Mouse (Mus musculus): Measurements from ENCODE around the gene D5Ertd579e.
A peak's percentile ranks its signal among the peaks of the same experiment; 100 is the strongest.

D5Ertd579e gene

DNA sequence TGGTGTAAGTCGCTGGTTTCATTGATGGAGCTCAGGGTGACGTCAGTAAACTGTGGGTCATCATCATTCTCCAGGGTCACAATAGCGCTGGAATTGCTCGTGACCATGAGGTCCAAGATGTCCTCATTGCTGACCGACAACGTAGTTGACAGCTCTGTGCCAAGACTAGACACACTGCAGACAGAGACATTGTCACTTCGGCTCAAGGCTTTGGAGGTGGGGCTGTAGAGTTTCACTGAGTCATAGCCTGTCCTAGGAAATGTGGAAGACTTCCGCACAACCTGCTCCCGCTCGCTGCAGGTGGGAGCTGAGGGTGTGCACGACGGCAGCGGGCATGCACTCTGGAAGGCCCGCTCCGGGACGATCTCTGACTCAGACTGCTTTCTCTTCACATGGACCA lies 124.5 kb downstream of the D5Ertd579e start:
- no peak for ATAC-seq (ENCODE audit: low TSS enrichment)

DNA sequence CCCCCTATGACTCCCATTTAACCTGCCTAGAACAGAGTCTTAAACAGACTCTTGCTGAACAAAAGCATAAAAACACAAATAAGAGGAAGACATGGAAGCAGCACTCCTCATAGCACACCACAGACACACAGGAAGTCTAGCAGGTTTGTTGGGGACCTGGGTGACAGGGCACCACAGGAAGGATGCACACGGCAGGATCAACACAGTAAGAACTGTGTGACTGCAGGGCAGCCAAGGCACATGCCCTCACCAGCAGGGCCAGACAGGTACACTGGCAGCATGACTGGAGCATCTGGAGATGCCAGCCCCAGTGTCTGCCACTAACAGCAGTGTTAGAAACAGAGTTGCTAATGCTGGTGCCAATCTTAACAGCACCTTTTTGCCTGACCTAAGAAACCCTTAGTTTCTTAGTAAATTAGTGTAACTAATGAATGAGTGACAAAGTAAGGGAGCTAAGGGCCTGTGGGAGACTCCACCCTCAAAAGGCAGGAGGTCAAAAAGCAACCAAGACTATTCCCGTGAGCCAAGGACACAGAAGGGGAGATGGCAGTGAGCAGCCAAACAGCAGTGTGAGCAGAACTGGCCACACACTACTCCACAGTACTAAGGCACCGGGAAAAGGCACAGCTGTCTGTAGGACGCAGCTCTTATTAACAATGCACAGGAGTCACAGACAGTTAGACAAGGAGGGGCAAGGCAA lies 125.1 kb downstream of the D5Ertd579e start:
- no peak for ATAC-seq (ENCODE audit: low TSS enrichment)

- no peak for ATAC-seq (ENCODE audit: low TSS enrichment)
Measured at GRCm38 (mm10) chr5:36570098-36570497, 125.7 kb downstream of the D5Ertd579e start.

DNA sequence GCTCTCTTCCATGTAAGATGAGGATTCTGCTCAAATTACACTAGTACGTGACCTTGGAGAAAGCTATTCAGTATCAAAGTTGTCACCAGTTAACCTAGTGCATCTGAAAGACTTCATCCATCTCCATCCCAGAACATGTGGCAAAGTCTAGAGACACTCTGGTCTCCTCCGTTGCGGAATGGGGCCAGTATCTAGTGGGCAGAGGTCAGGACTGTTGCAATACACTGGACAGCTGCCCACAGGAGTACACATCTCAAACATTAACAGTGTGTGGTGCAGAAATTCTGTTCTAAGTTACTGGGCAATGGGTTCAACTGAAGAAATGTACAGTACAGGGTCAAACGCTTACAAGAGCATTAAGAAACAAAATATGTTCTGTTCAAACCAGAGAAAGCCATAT lies 127.7 kb downstream of the D5Ertd579e start:
- no peak for ATAC-seq (ENCODE audit: low TSS enrichment)

GRCm38 (mm10) chr5:36567627-36568026 lies 128.2 kb downstream of the D5Ertd579e start:
- ATAC-seq (ENCODE audit: low TSS enrichment), result no peak

- no peak for ATAC-seq (ENCODE audit: low TSS enrichment)
Measured at GRCm38 (mm10) chr5:36564530-36564929, 131.3 kb downstream of the D5Ertd579e start.

GRCm38 (mm10) chr5:36563741-36564140 lies 132.1 kb downstream of the D5Ertd579e start:
- no peak for ATAC-seq (ENCODE audit: low TSS enrichment)

- ATAC-seq (ENCODE audit: low TSS enrichment), result no peak
Measured at GRCm38 (mm10) chr5:36562791-36563445, 132.9 kb downstream of the D5Ertd579e start.

DNA sequence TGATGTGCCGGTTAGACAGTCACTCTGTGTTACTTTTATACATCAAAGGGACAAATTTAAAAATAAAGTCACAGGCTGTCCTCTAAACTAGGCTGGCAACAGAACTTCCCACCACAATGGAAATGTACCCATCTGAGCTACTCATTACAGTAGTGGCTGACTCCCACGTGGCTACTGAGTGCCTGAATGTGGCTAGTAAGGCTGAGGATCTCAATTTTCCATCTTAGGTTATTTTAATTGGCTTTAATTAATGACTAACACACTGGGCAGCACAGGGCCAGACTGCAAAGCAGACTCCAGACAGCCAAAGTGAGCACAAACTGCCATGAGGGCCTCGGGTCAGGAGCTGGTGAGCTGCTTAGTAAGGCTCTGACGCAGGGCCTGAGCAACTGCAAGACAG lies 134.3 kb downstream of the D5Ertd579e start:
- ATAC-seq (ENCODE audit: low TSS enrichment), result peak; percentile 71

GRCm38 (mm10) chr5:36560490-36560889 lies 135.3 kb downstream of the D5Ertd579e start:
- ATAC-seq (ENCODE audit: low TSS enrichment), result no peak

DNA sequence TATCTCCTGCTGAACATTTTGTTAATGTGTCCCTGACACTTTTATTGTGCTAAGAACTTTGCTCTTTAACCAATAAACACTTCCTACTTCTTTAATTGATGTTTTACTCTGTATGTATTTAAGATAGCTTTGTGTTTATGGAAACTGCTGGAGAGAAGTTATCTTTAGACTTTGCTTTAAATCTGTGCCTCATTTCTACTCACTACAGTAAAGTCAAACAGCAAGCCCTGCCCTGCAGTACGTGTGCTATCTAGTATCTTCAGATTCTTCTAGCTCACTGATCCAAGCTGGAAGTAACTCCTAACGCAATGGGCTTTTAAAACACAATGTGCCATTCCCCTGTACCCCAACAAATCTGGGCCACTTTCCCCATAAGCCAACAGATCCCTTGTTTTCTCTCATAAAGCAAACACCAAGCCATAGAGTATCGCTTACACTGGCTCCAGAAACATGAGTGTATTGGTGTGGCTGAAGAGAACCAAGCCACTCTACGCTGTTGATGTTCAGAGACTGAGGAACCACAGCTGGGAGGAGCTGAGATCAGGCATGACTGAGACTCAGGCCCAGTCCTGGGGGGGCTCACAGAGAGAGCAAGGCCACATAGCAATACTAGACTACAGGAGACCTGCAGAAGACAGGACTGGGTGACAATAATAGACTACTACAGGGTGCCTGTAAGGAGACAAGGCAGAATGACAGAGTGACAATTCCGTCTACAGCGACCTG lies 136.2 kb downstream of the D5Ertd579e start:
- ATAC-seq (ENCODE audit: low TSS enrichment), result no peak

GRCm38 (mm10) chr5:36559106-36559505 lies 136.7 kb downstream of the D5Ertd579e start:
- ATAC-seq (ENCODE audit: low TSS enrichment), result no peak

- no peak for ATAC-seq (ENCODE audit: low TSS enrichment)
Measured at GRCm38 (mm10) chr5:36558526-36558925, 137.3 kb downstream of the D5Ertd579e start.

GRCm38 (mm10) chr5:36557584-36558308 lies 138.1 kb downstream of the D5Ertd579e start:
- ATAC-seq (ENCODE audit: low TSS enrichment), result no peak

- ATAC-seq (ENCODE audit: low TSS enrichment), result no peak
Measured at GRCm38 (mm10) chr5:36556906-36557305, 138.9 kb downstream of the D5Ertd579e start.

GRCm38 (mm10) chr5:36556289-36556688 lies 139.5 kb downstream of the D5Ertd579e start:
- no peak for ATAC-seq (ENCODE audit: low TSS enrichment)

DNA sequence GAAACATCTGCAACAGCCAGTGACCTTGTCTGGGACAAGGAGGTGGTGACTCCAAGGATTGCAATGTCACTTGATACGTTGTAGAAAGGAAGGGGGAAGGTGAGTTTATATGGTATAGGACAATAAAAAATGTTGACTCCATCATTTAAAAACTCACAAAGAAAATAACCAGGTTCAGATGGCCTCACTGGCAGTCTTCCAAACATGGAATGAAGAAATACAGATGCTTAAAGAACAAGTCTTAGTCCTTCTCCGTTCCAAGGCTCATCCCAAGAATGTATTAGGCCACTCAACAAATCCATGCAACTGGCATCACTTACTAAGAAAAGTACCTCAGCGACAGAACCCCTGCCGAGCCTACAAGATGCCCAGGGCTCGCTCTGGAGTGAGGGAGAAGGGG lies 141.3 kb downstream of the D5Ertd579e start:
- ATAC-seq (ENCODE audit: low TSS enrichment), result no peak

DNA sequence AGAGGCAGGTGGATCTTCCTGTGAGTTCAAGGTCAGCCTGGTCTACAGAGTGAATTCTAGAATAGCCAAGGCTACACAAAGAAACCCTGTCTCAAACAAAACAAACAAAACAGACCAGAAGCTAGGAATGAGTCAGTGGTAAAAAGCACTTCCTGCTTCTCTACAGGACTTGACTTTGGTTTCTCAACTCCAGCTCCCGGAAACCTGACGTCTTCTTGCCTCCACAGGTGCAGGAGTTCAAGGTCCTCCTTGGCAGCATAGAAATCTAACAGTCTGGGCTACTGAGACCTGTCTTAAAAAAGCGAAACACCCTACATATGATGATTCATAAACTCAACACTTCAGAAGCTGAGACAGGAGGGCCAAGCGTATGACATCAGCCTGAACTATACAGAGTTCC lies 141.9 kb downstream of the D5Ertd579e start:
- ATAC-seq (ENCODE audit: low TSS enrichment), result no peak

GRCm38 (mm10) chr5:36553056-36553606 lies 142.7 kb downstream of the D5Ertd579e start:
- no peak for ATAC-seq (ENCODE audit: low TSS enrichment)

GRCm38 (mm10) chr5:36552391-36552790 lies 143.4 kb downstream of the D5Ertd579e start:
- ATAC-seq (ENCODE audit: low TSS enrichment), result no peak
